Mouse (Mus musculus) megakaryocyte, embryonic 14.5 days (primary cell): ENCODE measurements around the gene Ripor2.

Source experiments
- FLI1 ChIP-seq: IDR thresholded peaks from 2 replicates; pipeline ENCODE4 v1.6.1; 2012; ENCODE audit warnings: low read length, inconsistent platforms, mixed read lengths
- GATA1 ChIP-seq: IDR thresholded peaks from 3 replicates; pipeline ENCODE4 v1.6.1; 2012; ENCODE audit warnings: mixed read lengths, low read length, inconsistent platforms, borderline replicate concordance

- TF ChIP-seq GATA1 (no peak), FLI1 (no peak)
These were observed 58.2 kb downstream of the Ripor2 start for GRCm38 (mm10) chr13:24640166-24640560.
